Mouse (Mus musculus) CH12.LX (cell line): ENCODE measurements around the gene Olfr150.

ENCODE experiments used
- CTCF ChIP-seq, 2 experiments: IDR thresholded peaks in 1 of 2; conservative IDR thresholded peaks in 1 of 2; 2 replicates each; pipeline ENCODE4 v1.5.1; 2011 to 2012; ENCODE audit warnings: low read depth in 2 of 2, low read length in 2 of 2, improper control_type of control experiment in 1 of 2, inconsistent platforms in 1 of 2, mild to moderate bottlenecking in 1 of 2, moderate library complexity in 1 of 2
- EP300 ChIP-seq: IDR thresholded peaks from 2 replicates; pipeline ENCODE4 v1.6.1; 2011; ENCODE audit warnings: low read length, improper control_type of control experiment
- KAT2A ChIP-seq: IDR thresholded peaks from 2 replicates; pipeline ENCODE4 v1.6.1; 2012; ENCODE audit warnings: low read length, improper control_type of control experiment, inconsistent platforms; ENCODE audit not compliant: insufficient replicate concordance
- MAZ ChIP-seq: IDR thresholded peaks from 2 replicates; pipeline ENCODE4 v1.6.1; 2012; ENCODE audit warnings: low read depth, mild to moderate bottlenecking, inconsistent platforms, low read length, improper control_type of control experiment, moderate library complexity
- MXI1 ChIP-seq: IDR thresholded peaks from 2 replicates; pipeline ENCODE4 v1.6.1; 2011; ENCODE audit warnings: mild to moderate bottlenecking, low read depth, low read length, improper control_type of control experiment
- POLR2A ChIP-seq: IDR thresholded peaks from 2 replicates; pipeline ENCODE4 v1.6.1; 2011; ENCODE audit warnings: low read depth, mild to moderate bottlenecking, improper control_type of control experiment, low read length
- SIN3A ChIP-seq: IDR thresholded peaks from 2 replicates; pipeline ENCODE4 v1.6.1; 2012; ENCODE audit warnings: low read length, improper control_type of control experiment, inconsistent platforms
- TCF12 ChIP-seq: IDR thresholded peaks from 2 replicates; pipeline ENCODE4 v1.6.1; 2014; ENCODE audit warnings: low read depth, mild to moderate bottlenecking, inconsistent platforms, low read length, improper control_type of control experiment
- USF2 ChIP-seq: conservative IDR thresholded peaks from 2 replicates; pipeline ENCODE4 v1.6.1; 2011; ENCODE audit warnings: low read depth, low read length, improper control_type of control experiment
- ZMIZ1 ChIP-seq: IDR thresholded peaks from 2 replicates; pipeline ENCODE4 v1.6.1; 2012; ENCODE audit warnings: low read depth, mild to moderate bottlenecking, inconsistent platforms, low read length, improper control_type of control experiment

GRCm38 (mm10) chr9:39708958-39709357 lies 21.8 kb upstream of the Olfr150 start:
- TF ChIP-seq CTCF (conservative IDR thresholded peaks at IDR 0.05 in 1 of 2, IDR thresholded peaks at IDR 0.05 in 1 of 2; ENCODE audit: low read depth in 2 of 2, low read length in 2 of 2) (no peak), KAT2A (no peak), TCF12 (no peak), EP300 (no peak), POLR2A (no peak), ZMIZ1 (no peak), MAZ (no peak), SIN3A (no peak), MXI1 (no peak), USF2 (no peak)
